Mouse (Mus musculus): ENCODE measurements around the gene Lamp1. TPM values are rescaled to one million over a fixed set of nuclear protein-coding genes. Genes with fewer than 3 reads are reported as not detected.
A peak's percentile ranks its signal among the peaks of the same experiment; 100 is the strongest.

Lamp1 gene
- polyA plus RNA-seq, 1 experiment: 531 TPM

GRCm38 (mm10) chr8:13175650-13176049, 16.7 kb downstream of the Lamp1 start:
- H3ac ChIP-seq (ENCODE audit: control insufficient read depth, insufficient read length): no peak overlapping the region
- TF ChIP-seq SRF (IDR thresholded peaks at IDR 0.05; ENCODE audit: control insufficient read depth, insufficient read length, low read depth) (no peak), TCF3 (IDR thresholded peaks at IDR 0.05; ENCODE audit: insufficient read length, low read depth) (no peak), REST (IDR thresholded peaks at IDR 0.05; ENCODE audit: insufficient read depth, insufficient read length) (no peak), TCF12 (IDR thresholded peaks at IDR 0.05; ENCODE audit: insufficient read depth, poor library complexity, severe bottlenecking) (no peak), E2F4 (IDR thresholded peaks at IDR 0.05; ENCODE audit: insufficient read depth) (no peak), MAX (IDR thresholded peaks at IDR 0.05; ENCODE audit: low read depth) (no peak), CEBPB (IDR thresholded peaks at IDR 0.05; ENCODE audit: insufficient read depth, poor library complexity, severe bottlenecking) (no peak), MYOD1 (IDR thresholded peaks at IDR 0.05; ENCODE audit: control insufficient read depth in 1 of 3, insufficient read length in 2 of 3, low read depth in 2 of 3) (no peak), POLR2AphosphoS2 (IDR thresholded peaks at IDR 0.05; ENCODE audit: insufficient read length, low read depth) (no peak), MYOG (IDR thresholded peaks at IDR 0.05; ENCODE audit: control insufficient read depth in 1 of 3, insufficient read depth in 1 of 3, insufficient read length in 2 of 3, low read depth in 2 of 3) (no peak), USF1 (IDR thresholded peaks at IDR 0.05; ENCODE audit: low read depth) (no peak), POLR2A (IDR thresholded peaks at IDR 0.05; ENCODE audit: insufficient read length, low read depth) (no peak)
- H3K79me2 ChIP-seq (ENCODE audit: control insufficient read depth, insufficient read depth): no peaks in the 10 kb centered on the region
- H3K4me2 ChIP-seq (ENCODE audit: low read depth): no peak overlapping the region
- no peaks in the 10 kb centered on the region for H3K27me3 ChIP-seq (ENCODE audit: control insufficient read depth, insufficient read depth, insufficient read length)
- peaks cover 65% of the 10 kb centered on the region for H3K36me3 ChIP-seq (ENCODE audit: control insufficient read depth, insufficient read depth)
- H3K4me3 ChIP-seq: no peak overlapping the region

DNA sequence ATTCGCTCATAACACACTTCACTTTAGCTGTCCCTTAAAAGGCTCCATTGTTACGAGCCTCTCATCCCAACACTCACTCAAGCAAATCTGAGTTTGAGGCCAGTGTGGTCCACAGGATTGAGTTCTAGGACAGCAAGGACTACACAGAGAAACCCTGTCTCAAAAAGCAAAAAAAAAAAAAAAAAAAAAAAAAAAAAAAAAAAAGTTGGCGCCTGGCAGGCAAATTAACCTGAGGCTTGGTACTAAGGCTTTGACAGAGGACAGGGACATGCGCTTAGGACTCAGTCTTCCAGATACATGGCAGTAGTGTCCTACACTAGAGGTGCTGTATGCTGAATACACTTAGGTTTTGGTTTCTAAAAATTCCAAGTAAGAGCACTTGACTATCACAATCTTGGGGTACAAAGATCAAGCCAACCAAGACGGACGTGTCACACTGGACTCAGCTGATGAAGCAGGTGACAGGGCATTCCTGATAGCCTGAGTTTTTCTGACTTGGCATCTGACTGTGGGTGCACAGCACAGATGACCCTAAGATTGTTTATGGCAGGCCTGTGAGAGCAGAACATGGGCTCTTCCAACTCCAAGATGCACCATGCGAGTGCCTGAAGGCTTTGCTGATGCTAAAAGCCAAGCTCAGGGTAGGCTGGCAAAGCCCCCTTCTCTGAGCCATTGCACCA, 18.4 kb downstream of the Lamp1 start:
- H3K27me3 ChIP-seq (ENCODE audit: control insufficient read depth, insufficient read depth, insufficient read length): no peaks in the 10 kb centered on the region
- H3K36me3 ChIP-seq (ENCODE audit: control insufficient read depth, insufficient read depth): peaks cover 48% of the 10 kb centered on the region
- TF ChIP-seq MAX (IDR thresholded peaks at IDR 0.05; ENCODE audit: low read depth) (no peak), MYOD1 (IDR thresholded peaks at IDR 0.05; ENCODE audit: control insufficient read depth in 1 of 3, insufficient read length in 2 of 3, low read depth in 2 of 3) (no peak)
- no peak overlapping the region for H3K4me2 ChIP-seq (ENCODE audit: low read depth)
- H3ac ChIP-seq (ENCODE audit: control insufficient read depth, insufficient read length): no peak overlapping the region
- H3K79me2 ChIP-seq (ENCODE audit: control insufficient read depth, insufficient read depth): no peaks in the 10 kb centered on the region
- H3K4me3 ChIP-seq: no peak overlapping the region

GRCm38 (mm10) chr8:13178137-13178536, 19.2 kb downstream of the Lamp1 start:
- Histone ChIP-seq H3ac (ENCODE audit: control insufficient read depth, insufficient read length) (no peak overlapping the region), H3K4me3 (no peak overlapping the region), H3K27me3 (ENCODE audit: control insufficient read depth, insufficient read depth, insufficient read length) (no peaks in the 10 kb centered on the region), H3K4me2 (ENCODE audit: low read depth) (no peak overlapping the region), H3K79me2 (ENCODE audit: control insufficient read depth, insufficient read depth) (no peaks in the 10 kb centered on the region), H3K36me3 (ENCODE audit: control insufficient read depth, insufficient read depth) (peaks cover 40% of the 10 kb centered on the region)
- peak; percentile 84 for TF ChIP-seq POLR2AphosphoS2 (IDR thresholded peaks at IDR 0.05; ENCODE audit: insufficient read length, low read depth)
- TF ChIP-seq POLR2A (IDR thresholded peaks at IDR 0.05; ENCODE audit: insufficient read length, low read depth): peak; percentile 44
- no peak for TF ChIP-seq E2F4 (IDR thresholded peaks at IDR 0.05; ENCODE audit: insufficient read depth)

DNA sequence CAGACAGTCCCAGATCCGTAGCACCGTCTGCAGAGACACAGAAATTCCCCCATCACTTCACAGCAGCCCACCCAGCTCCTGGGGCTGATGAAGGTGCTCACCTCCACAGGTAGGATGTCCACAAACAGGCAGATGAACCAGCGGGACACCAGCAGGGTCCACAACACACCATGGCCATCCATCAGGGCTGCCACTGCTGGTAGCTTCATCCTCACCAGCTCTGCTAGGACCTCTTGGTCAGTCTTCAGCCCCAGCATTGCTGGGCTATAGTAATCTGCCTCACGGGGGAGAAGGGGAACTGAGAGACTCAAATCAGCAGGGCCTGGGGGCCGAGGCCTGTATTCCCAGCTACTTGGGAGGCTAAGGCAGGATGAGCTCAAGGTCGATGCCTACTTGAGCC, 20.5 kb downstream of the Lamp1 start:
- H3K27me3 ChIP-seq (ENCODE audit: control insufficient read depth, insufficient read depth, insufficient read length): no peaks in the 10 kb centered on the region
- peaks cover 26% of the 10 kb centered on the region for H3K36me3 ChIP-seq (ENCODE audit: control insufficient read depth, insufficient read depth)
- H3K4me3 ChIP-seq: no peak overlapping the region
- H3K79me2 ChIP-seq (ENCODE audit: control insufficient read depth, insufficient read depth): no peaks in the 10 kb centered on the region
- no peak overlapping the region for H3ac ChIP-seq (ENCODE audit: control insufficient read depth, insufficient read length)
- TF ChIP-seq TCF12 (IDR thresholded peaks at IDR 0.05; ENCODE audit: insufficient read depth, poor library complexity, severe bottlenecking) (no peak), MYOG (IDR thresholded peaks at IDR 0.05; ENCODE audit: control insufficient read depth in 1 of 3, insufficient read depth in 1 of 3, insufficient read length in 2 of 3, low read depth in 2 of 3) (no peak), USF1 (IDR thresholded peaks at IDR 0.05; ENCODE audit: low read depth) (no peak), POLR2A (IDR thresholded peaks at IDR 0.05; ENCODE audit: insufficient read length, low read depth) (no peak), SRF (IDR thresholded peaks at IDR 0.05; ENCODE audit: control insufficient read depth, insufficient read length, low read depth) (no peak), POLR2AphosphoS2 (IDR thresholded peaks at IDR 0.05; ENCODE audit: insufficient read length, low read depth) (peak; percentile 86), CEBPB (IDR thresholded peaks at IDR 0.05; ENCODE audit: insufficient read depth, poor library complexity, severe bottlenecking) (no peak)
- no peak overlapping the region for H3K4me2 ChIP-seq (ENCODE audit: low read depth)

DNA sequence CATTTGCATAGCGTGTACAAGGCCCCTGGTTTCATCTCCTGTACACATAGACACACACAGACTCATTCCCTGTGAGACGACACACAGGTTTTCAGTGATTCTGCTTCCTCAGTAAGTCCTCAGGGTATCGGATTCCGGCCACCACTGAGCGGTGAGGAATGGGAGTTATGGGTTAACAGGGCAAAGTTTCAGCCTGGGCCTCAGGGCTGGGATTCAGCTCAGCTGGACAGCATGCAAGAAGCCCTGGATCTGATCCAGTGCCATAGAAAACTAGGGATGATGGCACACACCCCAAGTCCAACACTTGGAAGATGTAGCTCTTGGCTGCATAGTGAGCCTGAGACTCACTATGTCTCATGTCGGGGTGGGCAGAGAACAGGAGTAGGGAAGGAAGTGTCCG, 21.0 kb downstream of the Lamp1 start:
- no peak overlapping the region for H3K4me3 ChIP-seq
- TF ChIP-seq MAX (IDR thresholded peaks at IDR 0.05; ENCODE audit: low read depth): no peak
- no peak for TF ChIP-seq USF1 (IDR thresholded peaks at IDR 0.05; ENCODE audit: low read depth)
- no peak for TF ChIP-seq REST (IDR thresholded peaks at IDR 0.05; ENCODE audit: insufficient read depth, insufficient read length)
- no peak for TF ChIP-seq POLR2A (IDR thresholded peaks at IDR 0.05; ENCODE audit: insufficient read length, low read depth)
- no peak for TF ChIP-seq MYOD1 (IDR thresholded peaks at IDR 0.05; ENCODE audit: control insufficient read depth in 1 of 3, insufficient read length in 2 of 3, low read depth in 2 of 3)
- no peak for TF ChIP-seq TCF12 (IDR thresholded peaks at IDR 0.05; ENCODE audit: insufficient read depth, poor library complexity, severe bottlenecking)
- TF ChIP-seq E2F4 (IDR thresholded peaks at IDR 0.05; ENCODE audit: insufficient read depth): no peak
- TF ChIP-seq CEBPB (IDR thresholded peaks at IDR 0.05; ENCODE audit: insufficient read depth, poor library complexity, severe bottlenecking): no peak
- no peak for TF ChIP-seq MYOG (IDR thresholded peaks at IDR 0.05; ENCODE audit: control insufficient read depth in 1 of 3, insufficient read depth in 1 of 3, insufficient read length in 2 of 3, low read depth in 2 of 3)
- no peak for TF ChIP-seq SRF (IDR thresholded peaks at IDR 0.05; ENCODE audit: control insufficient read depth, insufficient read length, low read depth)
- TF ChIP-seq POLR2AphosphoS2 (IDR thresholded peaks at IDR 0.05; ENCODE audit: insufficient read length, low read depth): no peak
- no peak for TF ChIP-seq TCF3 (IDR thresholded peaks at IDR 0.05; ENCODE audit: insufficient read length, low read depth)
- peaks cover 23% of the 10 kb centered on the region for H3K36me3 ChIP-seq (ENCODE audit: control insufficient read depth, insufficient read depth)
- H3K79me2 ChIP-seq (ENCODE audit: control insufficient read depth, insufficient read depth): no peaks in the 10 kb centered on the region
- no peak overlapping the region for H3ac ChIP-seq (ENCODE audit: control insufficient read depth, insufficient read length)
- no peak overlapping the region for H3K4me2 ChIP-seq (ENCODE audit: low read depth)
- H3K27me3 ChIP-seq (ENCODE audit: control insufficient read depth, insufficient read depth, insufficient read length): no peaks in the 10 kb centered on the region
